Mouse (Mus musculus) telencephalon, adult 2 months (tissue): ENCODE data around the gene Taf7l.

Experiments used
- DNase-seq: peaks from one replicate; pipeline ENCODE4 v3.0.0-alpha.2; 2011; ENCODE audit warnings: low read depth, low spot score

Gene Taf7l

GRCm38 (mm10) chrX:134476290-134476689, at the start of gene Taf7l:
Gene Taf7l, minus strand, starts transcription at chrX:134476490.
- DNase-seq: no peak

DNA sequence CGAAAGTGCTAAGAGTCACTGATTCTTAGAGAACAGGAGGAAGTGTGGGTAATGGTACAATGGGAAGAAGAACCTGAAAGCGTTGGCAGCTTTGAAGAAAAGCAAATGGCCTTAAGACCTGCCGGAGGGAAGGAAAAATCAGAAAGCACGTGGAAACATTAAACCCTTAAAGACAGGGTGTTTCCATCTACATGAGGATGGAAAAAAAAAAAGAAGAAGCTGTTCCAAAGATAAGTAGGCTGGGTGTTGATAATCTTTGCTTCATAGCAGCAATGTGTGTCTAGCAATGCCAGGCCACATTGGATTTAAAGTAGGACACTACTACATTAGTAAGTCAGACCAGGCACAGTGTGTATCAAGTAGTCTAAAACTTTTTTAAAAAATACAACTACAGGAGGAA, 49.0 kb upstream of the Taf7l start:
- no peak for DNase-seq

DNA sequence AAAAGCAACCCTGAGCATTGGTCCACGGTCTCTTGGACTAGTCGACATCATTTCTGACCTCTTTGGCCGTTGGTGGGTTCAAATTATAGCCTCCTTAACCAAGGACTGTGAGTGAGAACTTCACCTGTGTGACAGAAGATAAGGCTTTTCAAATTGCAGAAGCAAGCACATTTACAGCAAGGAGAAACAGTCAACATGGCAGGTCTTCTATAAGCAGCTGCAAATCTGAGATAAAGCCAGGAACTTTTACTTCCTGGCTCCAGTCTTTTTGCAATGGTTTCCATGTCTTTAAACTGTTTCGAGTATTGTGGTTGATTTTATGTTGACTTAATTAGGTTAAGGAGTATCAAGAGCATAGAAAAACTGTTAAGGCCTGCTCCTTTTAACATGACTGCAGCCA, 47.5 kb upstream of the Taf7l start:
- DNase-seq: no peak

DNA sequence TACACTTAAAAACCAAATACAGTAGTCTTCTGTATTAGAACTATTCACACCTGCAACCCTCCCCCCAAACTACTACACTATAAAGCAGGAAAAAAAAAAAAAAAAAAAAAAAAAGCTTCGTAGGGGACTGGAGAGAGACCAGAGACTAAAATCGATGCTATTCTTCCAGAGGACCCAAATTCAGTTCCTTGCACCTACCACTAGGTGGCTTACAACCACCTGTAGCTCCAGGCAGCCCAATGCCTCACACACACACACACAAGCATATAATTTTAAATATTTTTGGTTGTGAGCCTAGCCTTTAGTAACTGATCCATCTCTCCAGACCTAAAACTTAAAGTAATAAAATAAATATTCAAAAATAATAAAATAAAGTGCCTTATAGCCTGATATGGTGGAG, 33.2 kb upstream of the Taf7l start:
- DNase-seq: no peak

DNA sequence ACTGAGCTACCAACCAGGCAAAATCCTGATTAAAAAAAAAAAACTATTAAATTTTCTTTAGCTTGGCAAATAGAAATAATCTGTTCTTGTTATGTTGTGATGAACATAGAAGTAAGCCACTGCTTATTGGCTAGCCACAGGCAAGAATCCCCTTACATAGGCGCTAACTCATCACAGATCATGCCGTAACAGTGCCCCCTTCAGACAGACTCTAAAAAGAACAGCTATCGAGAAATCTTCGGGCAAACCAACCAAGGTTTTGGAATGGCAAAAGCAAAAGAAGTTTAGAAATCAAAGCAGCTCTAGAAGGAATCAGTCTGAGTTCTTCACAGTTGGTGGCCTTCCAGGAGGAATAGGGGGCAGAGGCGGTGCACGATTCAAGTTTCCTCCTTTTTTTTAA, 31.7 kb upstream of the Taf7l start:
- DNase-seq: no peak

GRCm38 (mm10) chrX:134500651-134501050, 24.4 kb upstream of the Taf7l start:
- DNase-seq: no peak

DNA sequence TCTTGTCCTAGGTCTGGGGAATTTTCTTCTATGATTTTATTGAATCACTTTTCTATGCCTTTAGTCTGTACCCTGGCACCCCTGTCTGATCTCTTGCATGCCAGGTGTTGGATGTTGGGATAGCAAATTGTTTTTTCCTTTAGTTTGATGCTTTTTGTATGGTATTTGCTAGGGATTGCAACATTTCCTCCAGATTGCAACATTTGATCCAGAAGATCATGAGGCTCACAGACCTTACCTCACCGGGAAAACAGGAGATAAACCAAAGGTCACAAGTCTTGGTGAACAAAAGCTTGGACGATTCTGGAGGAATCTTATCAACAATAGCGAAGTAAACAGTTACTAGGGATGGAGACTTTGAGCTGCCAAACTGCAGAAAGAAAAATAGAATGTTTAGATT, 5.4 kb upstream of the Taf7l start:
- no peak for DNase-seq

GRCm38 (mm10) chrX:134474988-134475710, 1.1 kb downstream of the Taf7l start:
- no peak for DNase-seq

DNA sequence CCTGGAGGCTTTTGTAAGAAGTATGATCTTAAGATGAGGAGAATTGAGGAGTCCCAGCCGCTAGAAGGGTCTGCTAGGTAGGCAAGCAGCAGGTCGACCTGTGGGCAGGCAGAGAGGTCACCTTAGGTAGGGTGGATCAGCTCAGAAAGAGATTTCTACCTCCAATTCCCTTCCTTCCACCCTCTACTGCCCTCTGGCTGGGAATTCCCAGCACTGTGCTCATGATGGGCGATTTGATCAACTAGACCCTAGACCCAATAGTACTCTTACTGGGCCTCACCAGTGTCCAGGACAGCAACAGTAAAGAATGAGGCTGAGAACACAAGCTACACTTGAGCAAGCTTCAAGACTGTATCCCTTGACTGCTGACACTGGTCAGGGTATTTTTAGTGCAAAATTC, 49.0 kb downstream of the Taf7l start:
- no peak for DNase-seq

- DNase-seq: no peak
Observed at GRCm38 (mm10) chrX:134426819-134427218, 49.5 kb downstream of the Taf7l start.

GRCm38 (mm10) chrX:134425798-134426197, 50.5 kb downstream of the Taf7l start:
- DNase-seq: no peak

DNA sequence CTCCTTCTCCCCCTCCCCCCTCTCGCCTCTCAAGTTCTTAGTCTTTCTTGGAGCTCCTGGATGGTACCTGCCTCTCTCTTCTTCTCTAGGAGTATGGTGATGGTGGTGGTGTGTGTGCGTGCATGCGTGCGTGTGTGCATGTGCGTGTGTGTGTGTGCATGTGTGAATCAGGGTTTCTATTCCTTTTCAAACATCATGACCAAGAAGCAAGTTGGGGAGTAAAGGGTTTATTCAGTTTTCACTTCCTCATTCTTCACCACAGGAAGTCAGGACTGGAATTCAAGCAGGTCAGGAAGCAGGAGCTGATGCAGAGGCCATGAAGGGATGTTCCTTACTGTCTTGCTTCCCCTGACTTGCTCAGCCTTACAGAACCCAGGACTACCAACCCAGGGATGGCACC, 52.0 kb downstream of the Taf7l start:
- no peak for DNase-seq

DNA sequence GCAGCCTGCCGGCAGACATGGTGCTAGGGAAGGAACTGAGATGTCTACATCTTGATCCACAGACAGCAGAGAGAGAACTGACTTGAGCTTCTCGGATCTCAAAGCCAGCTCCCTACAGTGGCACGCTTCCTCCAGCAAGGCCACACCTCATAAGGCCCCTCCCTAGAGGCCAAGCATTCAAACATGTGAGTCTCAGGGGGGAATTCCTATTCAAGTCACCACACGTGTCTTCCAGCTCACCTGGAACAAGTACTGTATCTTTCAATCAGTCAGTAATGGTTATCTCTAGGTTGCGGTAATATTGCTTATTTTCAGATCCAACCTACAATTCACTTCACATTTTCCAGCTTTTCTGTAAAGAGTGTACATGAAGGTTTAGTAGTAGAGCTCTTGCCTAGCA, 56.2 kb downstream of the Taf7l start:
- no peak for DNase-seq

GRCm38 (mm10) chrX:134412096-134412495, 64.2 kb downstream of the Taf7l start:
- DNase-seq: no peak
